Mouse (Mus musculus): Measurements from ENCODE around the gene Uba2. TPM values are rescaled to one million over a fixed set of nuclear protein-coding genes. Genes with fewer than 3 reads are reported as not detected.
A peak's percentile ranks its signal among the peaks of the same experiment; 100 is the strongest.
"Not testable (repeated sequence)": the region's sequence is repeated elsewhere in the genome, so short reads cannot be mapped to it uniquely, and the experiment has no call there.

Uba2 gene
- polyA plus RNA-seq, 1 experiment from 2014 or later: 226 TPM

DNA sequence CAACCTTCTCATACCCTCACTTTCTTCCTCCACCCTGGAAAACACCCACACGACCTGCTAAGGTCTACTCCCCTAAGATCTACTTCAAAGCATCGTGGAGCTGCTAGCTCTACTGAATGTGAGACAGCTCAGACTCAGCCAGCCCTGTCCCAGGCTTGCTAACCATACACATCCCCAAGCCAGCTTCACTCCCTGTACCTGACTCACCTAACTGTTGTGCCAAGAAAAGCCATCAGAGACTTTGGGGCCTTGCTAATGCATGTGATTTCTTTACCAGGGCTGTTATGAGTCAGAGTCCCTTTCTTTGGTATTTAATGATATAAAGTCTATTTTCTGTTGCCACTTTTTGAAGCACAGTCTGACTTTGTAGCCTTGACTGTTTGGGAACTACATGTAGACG, 38.3 kb downstream of the Uba2 start:
- Histone ChIP-seq H3K4me1 (peaks cover 30% of the 10 kb centered on the region), H3K4me2 (peak overlapping the region; percentile 57), H3K9me3 (peaks cover 5% of the 10 kb centered on the region; the same call in 1 of the 2 replicates), H3K9ac (peak overlapping the region; percentile 92), H3K27ac (no peak overlapping the region), H3K36me3 (peaks cover 22% of the 10 kb centered on the region), H3K4me3 (peak overlapping the region; percentile 87), H3K27me3 (no peaks in the 10 kb centered on the region)
- 64% methylated on average over 3 of the region's 3 CpGs for WGBS
- no peak for ATAC-seq (ENCODE audit: insufficient number of reproducible peaks, insufficient read depth, low FRiP score, low TSS enrichment, low read depth)

DNA sequence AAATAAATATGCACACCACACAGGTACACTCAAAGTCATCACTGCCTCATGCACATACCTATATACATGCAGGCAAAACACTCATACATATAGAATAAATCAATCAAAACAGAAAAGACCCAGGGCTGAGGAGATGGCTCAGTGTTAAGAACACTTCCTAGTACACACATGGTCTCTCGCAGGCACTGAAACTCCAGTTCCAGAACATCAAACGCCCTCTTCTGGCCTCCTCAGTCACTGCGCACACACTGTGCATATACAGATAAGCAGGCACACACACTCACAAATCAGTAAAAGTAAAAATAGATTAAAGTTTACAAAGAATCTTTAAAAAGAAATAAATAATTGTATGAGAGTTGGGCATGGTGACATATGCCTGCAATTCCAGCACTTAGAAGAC, 43.1 kb downstream of the Uba2 start:
- H3K4me3 ChIP-seq: no peak overlapping the region
- H3K4me1 ChIP-seq: peaks cover 19% of the 10 kb centered on the region
- peaks cover 34% of the 10 kb centered on the region for H3K36me3 ChIP-seq
- WGBS: 86% methylated on average over 3 of the region's 3 CpGs
- peaks cover 5% of the 10 kb centered on the region; the same call in 1 of the 2 replicates for H3K9me3 ChIP-seq
- H3K27me3 ChIP-seq: no peaks in the 10 kb centered on the region
- H3K27ac ChIP-seq: no peak overlapping the region
- H3K4me2 ChIP-seq: no peak overlapping the region
- H3K9ac ChIP-seq: no peak overlapping the region
- no peak for ATAC-seq (ENCODE audit: insufficient number of reproducible peaks, insufficient read depth, low FRiP score, low TSS enrichment, low read depth)

DNA sequence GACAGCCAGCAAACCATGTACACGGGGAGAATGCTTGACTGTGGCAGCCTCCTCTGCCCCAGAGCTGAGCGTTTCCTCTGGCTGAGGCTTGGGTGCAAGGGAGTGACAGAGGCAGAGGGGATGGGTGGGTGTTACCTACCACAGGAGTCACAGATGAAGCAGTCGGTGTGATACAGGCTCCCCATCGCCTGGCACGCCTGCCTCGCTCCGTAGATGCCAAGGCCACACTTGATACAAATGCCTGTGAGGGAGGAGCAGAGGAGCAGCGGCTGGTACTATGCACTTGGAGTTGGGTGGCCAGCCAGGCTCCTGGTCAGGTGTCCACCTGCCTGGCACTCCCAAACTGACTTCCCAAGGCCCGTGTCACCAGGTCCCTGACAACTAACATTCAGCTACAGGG, 44.1 kb downstream of the Uba2 start:
- no peak for ATAC-seq (ENCODE audit: insufficient number of reproducible peaks, insufficient read depth, low FRiP score, low TSS enrichment, low read depth)
- Histone ChIP-seq H3K4me2 (no peak overlapping the region), H3K9me3 (peaks cover 5% of the 10 kb centered on the region; the same call in 1 of the 2 replicates), H3K27ac (no peak overlapping the region), H3K9ac (no peak overlapping the region), H3K4me3 (no peak overlapping the region), H3K4me1 (peaks cover 18% of the 10 kb centered on the region), H3K36me3 (peaks cover 34% of the 10 kb centered on the region), H3K27me3 (no peaks in the 10 kb centered on the region)
- WGBS: 89% methylated on average over 9 of the region's 9 CpGs

DNA sequence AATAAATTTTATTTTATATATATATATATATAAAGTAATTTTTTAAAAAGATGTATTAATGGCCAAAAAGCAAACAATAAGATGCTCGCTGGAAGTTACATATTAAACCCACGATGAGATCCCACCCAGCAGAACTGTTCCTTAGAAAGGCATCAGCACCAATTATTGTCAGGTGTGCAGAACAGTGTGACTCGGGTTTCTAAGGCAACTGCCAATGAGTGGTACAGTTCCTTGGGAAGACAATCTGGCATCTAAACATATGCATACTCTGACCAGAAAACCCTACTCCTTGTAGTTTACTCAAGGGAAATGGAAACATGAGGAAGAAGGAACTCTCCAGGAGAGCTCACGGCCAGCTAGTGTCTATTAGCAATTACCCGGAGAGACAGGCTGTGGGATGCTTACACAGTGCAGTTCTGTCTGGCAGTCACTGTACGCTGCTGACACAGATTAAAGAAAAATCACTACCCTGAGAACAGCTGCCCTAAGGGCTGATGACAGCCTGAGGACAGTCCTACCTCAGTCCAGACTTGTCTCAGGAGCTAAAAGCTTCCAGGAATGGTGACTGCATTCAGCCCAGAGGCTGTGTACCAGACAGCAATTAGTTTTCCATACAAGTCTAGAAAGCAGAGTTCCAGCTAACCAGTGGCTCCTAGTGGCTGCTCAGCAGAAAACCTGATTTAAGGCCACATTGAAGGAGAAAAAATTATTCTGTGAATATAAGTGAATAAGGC, 46.2 kb downstream of the Uba2 start:
- H3K9ac ChIP-seq: no peak overlapping the region
- H3K4me3 ChIP-seq: no peak overlapping the region
- no peak for ATAC-seq (ENCODE audit: insufficient number of reproducible peaks, insufficient read depth, low FRiP score, low TSS enrichment, low read depth)
- H3K9me3 ChIP-seq: peaks cover 5% of the 10 kb centered on the region; the same call in 1 of the 2 replicates
- WGBS: 66% methylated on average over 6 of the region's 6 CpGs
- H3K4me2 ChIP-seq: no peak overlapping the region
- H3K36me3 ChIP-seq: peaks cover 39% of the 10 kb centered on the region
- H3K27ac ChIP-seq: no peak overlapping the region
- no peaks in the 10 kb centered on the region for H3K27me3 ChIP-seq
- H3K4me1 ChIP-seq: peaks cover 16% of the 10 kb centered on the region

DNA sequence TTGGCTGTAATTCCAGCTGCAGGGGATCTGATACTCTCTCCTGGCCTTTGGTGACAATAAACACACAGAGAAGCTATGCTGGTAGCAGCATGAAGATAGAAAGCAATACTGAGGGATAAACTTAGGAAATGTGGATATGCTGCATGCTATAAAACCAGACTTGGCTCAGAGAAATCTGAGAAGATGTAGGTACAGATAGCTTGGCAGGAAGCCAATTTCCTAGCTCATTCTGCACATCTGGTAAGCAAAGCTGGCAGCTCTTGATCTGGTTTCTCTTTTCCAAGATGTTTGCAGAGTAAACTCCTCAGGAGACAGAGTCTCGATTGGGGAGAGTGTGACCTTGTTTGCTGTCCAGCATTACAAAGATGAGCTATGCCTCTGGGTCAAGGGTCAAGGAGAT, 48.8 kb downstream of the Uba2 start:
- Histone ChIP-seq H3K4me1 (peaks cover 16% of the 10 kb centered on the region), H3K27ac (peak overlapping the region; percentile 33), H3K36me3 (peaks cover 45% of the 10 kb centered on the region)
- not testable (repeated sequence) for H3K9ac ChIP-seq; H3K27me3 ChIP-seq; H3K4me3 ChIP-seq; H3K9me3 ChIP-seq; ATAC-seq (ENCODE audit: insufficient number of reproducible peaks, insufficient read depth, low FRiP score, low TSS enrichment, low read depth); H3K4me2 ChIP-seq
- 12% methylated on average over 1 of the region's 1 CpGs for WGBS

DNA sequence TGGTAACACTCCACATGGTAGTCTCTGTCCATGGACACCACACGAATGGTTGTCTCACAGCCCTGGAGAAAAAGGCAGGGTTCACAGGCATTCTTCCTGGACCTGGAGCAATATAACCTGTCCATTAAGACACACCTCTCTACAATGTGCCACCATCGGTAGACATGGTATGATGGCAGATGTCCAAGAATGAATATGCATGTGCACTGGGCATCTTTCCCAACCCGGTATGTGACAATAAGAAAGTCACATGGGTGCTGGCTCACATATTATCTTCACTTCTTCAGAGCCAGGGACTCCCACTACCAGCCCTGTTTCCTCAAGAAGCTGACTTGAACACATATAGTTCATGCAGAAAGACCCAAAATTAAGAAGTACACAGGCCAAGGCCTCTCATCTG, 52.8 kb downstream of the Uba2 start:
- no peaks in the 10 kb centered on the region for H3K27me3 ChIP-seq
- 83% methylated on average over 3 of the region's 3 CpGs for WGBS
- no peak overlapping the region for H3K9ac ChIP-seq
- peaks cover 74% of the 10 kb centered on the region for H3K36me3 ChIP-seq
- H3K9me3 ChIP-seq: no peaks in the 10 kb centered on the region
- peaks cover 11% of the 10 kb centered on the region for H3K4me1 ChIP-seq
- ATAC-seq (ENCODE audit: insufficient number of reproducible peaks, insufficient read depth, low FRiP score, low TSS enrichment, low read depth): peak; percentile 22; the same call in 1 of the 2 replicates
- H3K4me3 ChIP-seq: no peak overlapping the region
- H3K27ac ChIP-seq: no peak overlapping the region
- H3K4me2 ChIP-seq: no peak overlapping the region

DNA sequence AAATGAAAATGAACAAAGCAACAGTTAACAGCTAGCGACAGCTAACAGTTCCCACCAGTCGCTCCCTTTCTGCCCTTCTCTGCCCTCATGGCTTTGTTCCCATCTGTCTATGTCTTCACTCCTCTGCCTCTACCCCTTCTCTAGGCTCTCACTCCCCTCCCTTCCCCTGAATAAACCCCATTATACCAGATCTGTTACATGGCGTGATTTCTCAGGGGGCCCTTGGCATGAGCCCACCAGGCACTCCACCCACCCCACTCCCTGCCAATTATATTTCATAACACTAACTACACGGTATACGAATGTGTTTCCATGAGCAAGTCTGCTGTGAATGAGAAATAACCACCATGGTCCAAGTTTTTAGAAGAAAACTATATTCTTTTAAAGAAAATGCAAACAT, 60.2 kb downstream of the Uba2 start:
- no peak for ATAC-seq (ENCODE audit: insufficient number of reproducible peaks, insufficient read depth, low FRiP score, low TSS enrichment, low read depth)
- no peaks in the 10 kb centered on the region for H3K27me3 ChIP-seq

DNA sequence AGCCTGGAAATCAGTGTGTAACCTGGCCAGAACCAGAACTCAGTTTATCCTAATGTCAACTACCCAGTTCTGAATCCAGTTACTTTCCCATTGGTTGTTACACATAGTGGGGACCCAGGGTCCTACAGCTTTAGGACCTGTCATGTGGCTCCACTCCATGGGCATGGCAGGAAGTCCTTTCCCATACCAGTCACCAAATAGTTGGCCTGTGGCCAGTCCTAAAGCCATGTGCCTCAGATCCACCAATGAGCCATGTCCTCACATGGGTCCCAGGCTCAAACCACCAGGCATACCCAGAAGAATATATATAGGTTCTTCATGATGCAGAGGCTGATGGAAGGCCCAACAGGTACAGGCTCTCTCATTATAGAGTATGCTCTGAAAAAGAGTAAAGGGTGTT, 68.1 kb downstream of the Uba2 start:
- Histone ChIP-seq H3K27ac (no peak overlapping the region), H3K9me3 (peaks cover 9% of the 10 kb centered on the region), H3K27me3 (no peaks in the 10 kb centered on the region), H3K4me1 (no peaks in the 10 kb centered on the region), H3K4me3 (no peak overlapping the region), H3K36me3 (no peaks in the 10 kb centered on the region), H3K9ac (no peak overlapping the region), H3K4me2 (no peak overlapping the region)
- no peak; the same call in 1 of the 2 replicates for ATAC-seq (ENCODE audit: insufficient number of reproducible peaks, insufficient read depth, low FRiP score, low TSS enrichment, low read depth)

More for the DNA sequence above, 60.2 kb downstream of the Uba2 start:
- Histone ChIP-seq H3K4me3 (no peak overlapping the region), H3K27ac (no peak overlapping the region), H3K4me2 (no peak overlapping the region), H3K9me3 (no peaks in the 10 kb centered on the region), H3K9ac (no peak overlapping the region), H3K4me1 (0 out of 2 replicates have a peak, but pooled peaks cover 5% of the 10 kb centered on the region), H3K36me3 (peaks cover 47% of the 10 kb centered on the region)
- 69% methylated on average over 5 of the region's 5 CpGs for WGBS

DNA sequence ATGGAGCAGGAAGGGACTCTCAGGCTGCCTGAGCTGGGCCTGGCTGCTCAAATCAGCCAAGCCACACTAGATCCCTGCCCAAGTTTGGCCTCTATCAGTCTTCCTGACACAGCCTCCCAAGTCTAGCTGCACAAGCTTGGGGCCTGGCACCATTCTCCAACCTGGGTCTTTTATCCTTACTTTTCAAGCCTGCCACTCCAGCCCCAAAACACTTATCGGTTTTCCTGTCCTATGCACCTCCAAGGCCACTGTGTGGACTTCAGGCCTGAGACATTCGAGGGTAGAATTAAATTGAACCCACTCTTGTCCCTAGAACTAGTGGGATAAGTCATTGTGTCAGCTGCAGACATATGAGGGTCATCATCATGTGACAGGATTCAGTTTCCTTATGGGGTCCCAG, 69.4 kb downstream of the Uba2 start:
- ATAC-seq (ENCODE audit: insufficient number of reproducible peaks, insufficient read depth, low FRiP score, low TSS enrichment, low read depth): no peak
- Histone ChIP-seq H3K4me1 (no peaks in the 10 kb centered on the region), H3K27ac (no peak overlapping the region), H3K4me2 (no peak overlapping the region), H3K36me3 (no peaks in the 10 kb centered on the region), H3K9me3 (peaks cover 14% of the 10 kb centered on the region), H3K27me3 (no peaks in the 10 kb centered on the region), H3K9ac (no peak overlapping the region), H3K4me3 (no peak overlapping the region)
- 77% methylated on average over 2 of the region's 2 CpGs for WGBS

DNA sequence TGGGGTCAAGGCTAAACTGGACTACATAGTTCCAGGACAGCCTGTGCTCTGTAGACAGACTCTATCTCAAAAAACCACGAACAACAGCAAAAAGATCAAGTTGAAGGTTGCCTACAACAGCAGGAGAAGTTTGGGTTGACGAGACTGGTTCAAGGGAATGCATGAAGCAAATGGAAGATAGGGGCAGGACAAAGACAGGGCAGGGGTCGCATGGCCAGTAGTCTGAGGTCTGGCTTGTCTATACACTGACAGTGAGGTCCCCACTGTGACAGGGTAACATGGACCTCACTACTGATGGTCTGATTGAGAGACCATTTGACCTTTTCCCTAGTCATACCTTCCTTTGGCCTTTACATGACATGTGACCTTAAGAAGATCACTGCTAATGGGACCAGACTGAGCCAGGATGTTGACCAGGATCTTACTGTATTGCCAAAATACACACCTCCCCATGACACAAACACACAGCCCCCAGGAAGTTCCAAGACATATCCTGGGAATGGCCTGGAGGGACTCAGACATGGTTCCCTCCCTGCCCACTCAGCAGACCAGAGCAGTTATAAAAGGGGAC, 74.4 kb downstream of the Uba2 start, which contains the start of gene Scgb1b30:
Gene Scgb1b30, plus strand, starts transcription at position 521 of the 571 bp plus-strand sequence.
- WGBS: 75% methylated on average over 3 of the region's 3 CpGs

More for the DNA sequence above, 74.4 kb downstream of the Uba2 start, which contains the start of gene Scgb1b30:
- Histone ChIP-seq H3K9me3 (peaks cover 17% of the 10 kb centered on the region; the same call in 1 of the 2 replicates), H3K4me1 (no peaks in the 10 kb centered on the region), H3K27me3 (no peaks in the 10 kb centered on the region), H3K4me2 (no peak within 1 kb of the TSS), H3K27ac (no peak within 1 kb of the TSS), H3K36me3 (no peaks in the 10 kb centered on the region), H3K9ac (no peak within 1 kb of the TSS), H3K4me3 (no peak within 1 kb of the TSS)
- no peak for ATAC-seq (ENCODE audit: insufficient number of reproducible peaks, insufficient read depth, low FRiP score, low TSS enrichment, low read depth)
